Mouse (Mus musculus): ENCODE measurements around the gene Olfr372.
"Not testable (repeated sequence)": the region's sequence is repeated elsewhere in the genome, so short reads cannot be mapped to it uniquely, and the experiment has no call there.

DNA sequence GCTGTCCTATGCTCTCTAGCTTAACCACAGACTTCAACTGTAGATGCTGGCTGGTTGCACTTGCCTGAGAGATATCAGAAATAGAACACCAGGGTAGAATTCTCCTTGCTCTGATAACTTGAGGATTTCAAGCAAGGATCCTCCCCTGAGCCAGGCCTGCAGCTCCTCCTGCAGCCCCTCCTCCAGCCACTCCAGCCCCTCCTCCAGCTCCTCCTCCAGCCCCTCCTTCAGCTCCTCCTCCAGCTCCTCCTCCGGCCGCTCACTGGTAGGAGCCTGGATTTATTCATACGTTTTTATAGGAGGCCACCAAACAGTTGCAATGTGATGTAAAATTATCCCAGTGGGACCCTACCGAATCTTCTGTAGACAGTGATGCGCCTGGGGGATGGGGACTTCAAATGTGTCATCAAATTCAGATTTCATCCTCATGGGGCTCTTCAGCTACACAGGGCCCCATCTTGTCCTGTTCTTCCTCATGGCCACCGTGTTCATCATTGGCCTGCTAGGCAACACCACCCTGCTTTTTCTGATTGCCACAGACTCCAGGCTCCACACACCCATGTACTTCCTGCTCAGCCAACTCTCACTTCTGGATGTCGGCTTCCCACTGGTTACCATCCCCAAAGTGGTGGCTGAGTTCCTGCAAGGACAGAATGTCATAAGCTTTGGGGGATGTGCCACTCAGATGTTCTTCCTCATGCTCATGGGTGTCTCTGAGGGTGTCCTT, 58.5 kb downstream of the Olfr372 start:
- not testable (repeated sequence) for TF ChIP-seq ZNF384, POLR2A (IDR thresholded peaks at IDR 0.05; ENCODE audit: low read depth, low read length)

Measured in CH12.LX (cell line).